Mouse (Mus musculus) ES-Bruce4 (cell line): ENCODE measurements at regions not wholly inside any gene's neighbourhood (a gene's known extent, or its start where the extent isn't known, plus 50 kb on each side); places are given as distances from the start of the nearest gene placed in this dataset.

Experiments
- H3K27ac ChIP-seq: 2 replicates; pipeline ENCODE4 v1.5.1; 2012; ENCODE audit warnings: low read length, inconsistent platforms; ENCODE audit not compliant: insufficient read depth
- H3K27me3 ChIP-seq: 2 replicates; pipeline ENCODE4 v1.6.1; 2012; ENCODE audit warnings: mild to moderate bottlenecking, low read length, inconsistent platforms; ENCODE audit not compliant: control insufficient read depth, poor library complexity, insufficient read depth, severe bottlenecking
- H3K36me3 ChIP-seq: 2 replicates; pipeline ENCODE4 v1.6.1; 2012; ENCODE audit warnings: inconsistent platforms, mild to moderate bottlenecking, low read length, moderate library complexity; ENCODE audit not compliant: control insufficient read depth, poor library complexity, insufficient read depth, severe bottlenecking
- H3K4me1 ChIP-seq: one replicate; pipeline ENCODE4 v1.8.1; 2011; ENCODE audit warnings: low read length; ENCODE audit not compliant: control insufficient read depth, insufficient read depth
- H3K4me3 ChIP-seq: 2 replicates; pipeline ENCODE4 v1.5.1; 2011; ENCODE audit warnings: low read depth, mild to moderate bottlenecking, low read length
- H3K9ac ChIP-seq: 2 replicates; pipeline ENCODE4 v1.6.1; 2012; ENCODE audit warnings: low read depth, mild to moderate bottlenecking, inconsistent platforms; ENCODE audit not compliant: poor library complexity, severe bottlenecking
- H3K9me3 ChIP-seq: replicated peaks from 2 replicates; pipeline ENCODE4 v1.6.1; 2012; ENCODE audit warnings: mild to moderate bottlenecking, low read length, inconsistent platforms; ENCODE audit not compliant: control insufficient read depth, poor library complexity, insufficient read depth, severe bottlenecking
- CTCF ChIP-seq: IDR thresholded peaks from one replicate; pipeline ENCODE4 v1.8.1; 2011; ENCODE audit warnings: low read depth, low read length
- EP300 ChIP-seq: IDR thresholded peaks from 2 replicates; pipeline ENCODE4 v1.6.1; 2011; ENCODE audit warnings: low read depth, low read length; ENCODE audit not compliant: insufficient read depth
- POLR2A ChIP-seq: IDR thresholded peaks from one replicate; pipeline ENCODE4 v1.8.1; 2011; ENCODE audit warnings: low read length; ENCODE audit not compliant: insufficient read depth

DNA sequence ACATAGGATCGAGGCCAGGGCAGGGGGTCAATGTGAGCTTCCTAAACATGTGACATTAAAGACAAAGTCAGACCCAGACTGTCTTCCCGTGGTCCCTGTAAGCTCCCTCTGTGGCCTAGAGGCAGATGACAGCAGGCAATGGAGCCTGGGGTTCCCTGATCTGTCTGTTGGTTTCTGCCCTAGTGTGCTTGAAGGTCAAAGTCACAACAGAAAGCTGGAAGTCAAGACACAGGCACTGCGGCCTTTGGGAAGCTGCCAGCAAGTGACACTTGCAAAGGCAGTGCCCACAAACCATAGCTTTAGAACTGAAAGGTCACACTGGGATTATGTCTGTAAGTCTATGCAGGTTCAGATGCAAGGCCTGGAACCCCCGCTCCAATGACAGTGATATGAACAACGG, 206.0 kb upstream of the Kit start:
- Histone ChIP-seq H3K4me1 (peaks cover 2% of the 10 kb centered on the region), H3K9me3 (no peaks in the 10 kb centered on the region), H3K9ac (no peak overlapping the region), H3K27ac (no peak overlapping the region), H3K4me3 (no peak overlapping the region), H3K27me3 (no peaks in the 10 kb centered on the region), H3K36me3 (no peaks in the 10 kb centered on the region)
- TF ChIP-seq POLR2A (no peak), EP300 (no peak), CTCF (no peak)

DNA sequence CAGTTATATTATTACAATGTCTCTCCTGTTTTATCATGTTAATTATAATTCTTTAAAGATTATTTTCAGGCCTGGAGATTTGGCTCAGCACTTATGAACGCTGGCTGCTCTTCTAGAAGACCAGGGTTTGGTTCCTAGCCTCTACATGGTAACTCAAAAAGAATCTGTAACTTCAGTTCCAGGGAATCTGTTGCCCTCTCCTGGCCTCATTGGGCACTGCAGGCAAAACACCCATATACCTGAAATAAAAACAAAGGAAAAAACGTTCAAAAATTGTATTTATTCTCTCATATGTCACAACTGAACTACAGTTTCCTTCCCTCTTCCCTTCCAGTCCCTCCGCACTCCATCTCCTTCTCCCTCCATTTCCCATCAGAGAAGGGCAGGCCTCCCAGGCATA, 201.9 kb upstream of the Kit start:
- Histone ChIP-seq H3K9ac (no peak overlapping the region), H3K27ac (no peak overlapping the region), H3K4me1 (no peaks in the 10 kb centered on the region), H3K4me3 (no peak overlapping the region), H3K27me3 (no peaks in the 10 kb centered on the region), H3K9me3 (no peaks in the 10 kb centered on the region), H3K36me3 (no peaks in the 10 kb centered on the region)
- TF ChIP-seq CTCF = no peak
- no peak for TF ChIP-seq POLR2A
- no peak for TF ChIP-seq EP300

DNA sequence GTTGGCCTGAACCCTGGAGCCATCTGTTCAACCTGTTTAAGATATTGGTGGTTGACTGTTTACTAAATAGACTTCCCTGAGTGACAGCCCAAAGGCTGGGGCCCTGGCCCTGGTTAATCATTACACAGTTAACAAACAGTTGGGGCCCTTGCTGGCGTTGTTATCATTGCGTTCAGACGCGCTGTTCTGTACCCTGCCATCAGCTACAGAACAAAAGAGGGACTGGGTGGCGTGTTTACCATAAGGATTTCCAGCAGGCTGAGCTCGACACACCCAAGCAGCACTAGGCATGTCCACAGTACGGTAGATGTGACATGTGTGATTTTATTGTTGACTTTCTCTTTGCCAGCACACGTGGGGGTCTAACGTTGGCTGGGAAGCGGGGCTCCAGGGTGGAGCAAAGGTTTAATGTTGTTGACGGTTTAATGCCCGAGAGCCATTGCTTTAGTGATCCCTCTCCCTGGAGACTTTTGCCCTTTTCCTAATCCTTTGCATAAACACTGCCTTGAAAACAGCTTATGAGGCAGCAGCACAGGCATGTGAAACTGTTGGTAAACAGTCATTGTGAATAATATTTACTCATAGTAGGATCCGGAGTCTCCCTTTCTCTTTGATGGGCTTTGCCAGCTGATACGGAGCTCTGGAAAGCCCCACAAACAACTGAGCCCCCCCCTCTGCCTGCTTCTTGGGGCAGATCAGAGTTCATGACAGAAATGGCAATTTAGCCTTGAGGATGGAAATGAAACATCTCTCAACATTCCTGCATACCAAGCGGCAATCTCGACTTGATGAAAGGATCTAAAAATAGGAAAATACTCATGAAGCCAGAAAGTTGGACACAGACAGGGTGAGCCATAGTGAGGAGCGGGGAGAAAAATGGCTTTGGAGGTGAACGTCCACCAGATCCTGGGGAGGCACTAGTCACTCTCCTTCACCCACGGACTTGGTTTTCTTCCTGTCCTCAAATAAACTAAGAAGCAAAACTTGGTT, 197.1 kb upstream of the Kit start:
- no peak overlapping the region for H3K4me3 ChIP-seq
- no peaks in the 10 kb centered on the region for H3K36me3 ChIP-seq
- no peaks in the 10 kb centered on the region for H3K4me1 ChIP-seq
- H3K27ac ChIP-seq = no peak overlapping the region
- H3K27me3 ChIP-seq = no peaks in the 10 kb centered on the region
- no peaks in the 10 kb centered on the region for H3K9me3 ChIP-seq
- TF ChIP-seq EP300 (no peak), CTCF (no peak), POLR2A (no peak)
- H3K9ac ChIP-seq = no peak overlapping the region

DNA sequence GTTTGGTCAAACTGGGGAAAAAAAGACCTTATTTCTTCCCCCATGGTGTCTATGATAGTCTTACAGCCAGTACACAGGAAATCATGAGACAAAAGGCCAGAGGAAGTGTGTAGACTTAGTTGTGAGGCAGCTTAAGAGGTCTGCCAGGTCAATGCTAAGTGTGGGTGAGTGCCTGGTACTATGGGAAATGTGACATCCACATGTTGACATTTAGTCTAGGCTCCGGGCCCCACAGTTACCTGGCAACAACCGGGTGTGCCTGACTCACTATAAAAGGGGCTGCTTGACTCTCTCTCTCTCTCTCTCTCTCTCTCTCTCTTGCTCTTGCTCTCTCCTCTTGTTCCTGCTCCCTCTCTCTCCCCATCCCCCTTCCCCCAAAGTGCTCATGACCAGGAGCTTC, 196.1 kb upstream of the Kit start:
- no peak for TF ChIP-seq EP300
- TF ChIP-seq POLR2A = no peak
- no peak for TF ChIP-seq CTCF

DNA sequence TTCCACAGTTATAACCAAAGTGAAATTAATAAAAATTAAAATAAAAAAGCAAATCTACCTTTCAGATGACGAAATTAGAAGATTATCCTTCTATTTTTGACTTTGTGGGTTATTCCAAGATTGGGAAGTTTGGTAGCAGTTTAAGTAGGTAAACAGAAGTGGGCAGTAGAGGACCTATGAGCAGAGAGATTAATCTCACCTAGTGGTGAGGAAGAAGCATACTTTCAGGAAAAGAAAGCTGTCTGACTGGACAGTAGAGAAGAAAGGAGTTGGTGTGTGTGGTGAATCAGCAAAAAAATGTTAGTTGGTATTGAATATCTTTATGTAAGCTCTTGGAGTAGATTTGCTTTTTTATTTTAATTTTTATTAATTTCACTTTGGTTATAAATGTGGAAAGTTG, 194.4 kb upstream of the Kit start:
- H3K27me3 ChIP-seq = no peaks in the 10 kb centered on the region
- no peak overlapping the region for H3K27ac ChIP-seq
- H3K9me3 ChIP-seq = no peaks in the 10 kb centered on the region
- H3K4me3 ChIP-seq = no peak overlapping the region
- no peak overlapping the region for H3K9ac ChIP-seq
- no peaks in the 10 kb centered on the region for H3K36me3 ChIP-seq
- TF ChIP-seq CTCF = no peak
- no peak for TF ChIP-seq EP300
- TF ChIP-seq POLR2A = no peak
- no peaks in the 10 kb centered on the region for H3K4me1 ChIP-seq

More for the DNA sequence above, 196.1 kb upstream of the Kit start:
- H3K9ac ChIP-seq = no peak overlapping the region
- H3K4me1 ChIP-seq = no peaks in the 10 kb centered on the region
- no peak overlapping the region for H3K27ac ChIP-seq
- H3K9me3 ChIP-seq = no peaks in the 10 kb centered on the region
- H3K36me3 ChIP-seq = no peaks in the 10 kb centered on the region
- no peak overlapping the region for H3K4me3 ChIP-seq
- H3K27me3 ChIP-seq = no peaks in the 10 kb centered on the region

DNA sequence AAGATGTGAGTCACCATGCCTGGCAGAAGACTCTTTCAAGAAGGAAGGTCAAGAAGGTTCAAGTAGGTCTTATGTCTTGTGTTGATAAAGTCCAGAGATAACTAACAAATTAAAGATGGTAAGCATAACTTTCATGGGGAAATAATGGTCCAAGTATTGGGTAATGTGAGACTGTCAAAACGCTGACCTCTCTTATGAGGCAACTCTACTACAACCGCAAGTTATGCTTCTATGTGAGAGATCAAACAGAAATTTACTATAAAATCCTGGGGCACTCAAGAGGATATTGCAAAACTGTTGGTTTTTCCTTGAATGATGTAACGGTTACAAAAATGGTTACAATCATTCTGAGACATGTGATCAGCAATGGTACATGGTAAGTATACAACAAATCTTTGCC, 192.6 kb upstream of the Kit start:
- Histone ChIP-seq H3K27me3 (no peaks in the 10 kb centered on the region), H3K4me1 (no peaks in the 10 kb centered on the region), H3K9ac (no peak overlapping the region), H3K27ac (no peak overlapping the region), H3K4me3 (no peak overlapping the region), H3K9me3 (no peaks in the 10 kb centered on the region), H3K36me3 (no peaks in the 10 kb centered on the region)
- TF ChIP-seq EP300 (no peak), CTCF (no peak), POLR2A (no peak)
